Mouse (Mus musculus) heart, postnatal 25 days (tissue): ENCODE data around the gene Nek4. TPM values are rescaled to one million over a fixed set of nuclear protein-coding genes. Genes with fewer than 3 reads are reported as not detected.

ENCODE experiments used
- DNase-seq: peaks from one replicate; pipeline ENCODE4 v3.0.0; 2022; ENCODE audit warnings: low spot score
- intact Hi-C: fragments of 180-260 bp; cut with DNase I; formaldehyde crosslinking; loops from one replicate; pipeline ENCODE4 v1.15.1; 2025
- total RNA-seq, 2 experiments: library from RNA; stranded (reverse); gene quantifications; 2 replicates each; pipeline ENCODE4 v1.2.3; 2021

Nek4 gene
- total RNA-seq, 2 experiments from 2014 or later = 4.0 to 5.3 TPM

- intact Hi-C loops = no loop called here
- no peak for DNase-seq
Measured at GRCm38 (mm10) chr14:30958517-30958916, 7.3 kb downstream of the Nek4 start.

- intact Hi-C loops = no loop called here
- DNase-seq = no peak
Measured at GRCm38 (mm10) chr14:30959031-30959430, 7.9 kb downstream of the Nek4 start.

- no peak for DNase-seq
- intact Hi-C loops = no loop called here
Measured at GRCm38 (mm10) chr14:30960366-30960765, 9.2 kb downstream of the Nek4 start.

GRCm38 (mm10) chr14:30974204-30974603 is 23.0 kb downstream of the Nek4 start:
- intact Hi-C loops = no loop called here

GRCm38 (mm10) chr14:30976222-30976621 is 25.0 kb downstream of the Nek4 start:
- intact Hi-C loops = no loop called here
- DNase-seq = no peak

More at GRCm38 (mm10) chr14:30974204-30974603, 23.0 kb downstream of the Nek4 start:
- no peak for DNase-seq

DNA sequence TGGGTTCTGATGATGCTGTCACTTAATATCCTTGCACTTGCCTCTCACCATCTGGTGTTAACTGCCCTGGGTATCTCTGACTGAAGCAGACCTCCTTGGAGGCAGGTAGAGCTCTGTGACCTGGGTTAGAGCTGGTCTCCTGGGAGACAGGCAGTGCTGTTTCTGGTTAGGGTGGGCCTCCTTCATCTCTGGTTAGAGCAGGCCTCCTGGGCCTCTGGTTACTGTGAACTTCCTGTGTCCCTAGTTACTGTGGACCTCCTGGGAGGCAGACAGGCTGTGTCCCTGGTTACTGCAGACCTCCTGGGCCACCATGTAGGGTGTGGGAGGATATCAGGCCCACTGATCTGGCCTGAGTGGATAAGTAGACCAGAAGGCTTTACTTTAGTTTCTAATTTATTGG is 45.2 kb downstream of the Nek4 start:
- DNase-seq = no peak
- intact Hi-C loops = no loop called here

GRCm38 (mm10) chr14:31000356-31000755 is 49.2 kb downstream of the Nek4 start:
- intact Hi-C loops = loop anchor here (5.0 kb wide), 1 partner anchor 48 kb away; the partner anchor contains the start of gene Nek4
- DNase-seq = no peak

DNA sequence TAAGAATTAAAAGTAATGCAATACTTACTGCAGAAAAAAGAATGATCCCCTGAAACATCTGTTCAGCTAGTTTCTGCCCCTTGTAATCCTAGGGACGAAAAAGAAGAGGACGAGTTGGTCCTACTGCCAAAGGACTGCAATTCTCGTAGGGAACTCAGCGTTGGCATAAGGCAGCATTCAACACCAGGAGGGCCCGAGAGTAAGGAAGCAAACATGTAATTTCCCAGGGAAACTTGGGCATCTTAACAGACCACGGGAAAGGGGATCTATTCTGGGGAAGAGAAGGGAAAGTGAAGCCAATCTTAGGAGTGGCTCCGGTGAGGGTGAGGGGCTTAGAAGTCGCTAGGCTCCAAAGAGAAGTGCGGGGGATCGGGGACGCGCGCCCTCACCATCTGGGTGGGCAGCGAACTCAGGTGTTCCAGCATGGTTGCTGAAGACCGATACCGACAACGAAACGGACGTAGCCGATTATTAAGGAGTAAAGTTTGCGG is 49.7 kb downstream of the Nek4 start:
- no peak for DNase-seq
- intact Hi-C loops = loop anchor here (5.0 kb wide), 1 partner anchor 49 kb away; the partner anchor contains the start of gene Nek4

DNA sequence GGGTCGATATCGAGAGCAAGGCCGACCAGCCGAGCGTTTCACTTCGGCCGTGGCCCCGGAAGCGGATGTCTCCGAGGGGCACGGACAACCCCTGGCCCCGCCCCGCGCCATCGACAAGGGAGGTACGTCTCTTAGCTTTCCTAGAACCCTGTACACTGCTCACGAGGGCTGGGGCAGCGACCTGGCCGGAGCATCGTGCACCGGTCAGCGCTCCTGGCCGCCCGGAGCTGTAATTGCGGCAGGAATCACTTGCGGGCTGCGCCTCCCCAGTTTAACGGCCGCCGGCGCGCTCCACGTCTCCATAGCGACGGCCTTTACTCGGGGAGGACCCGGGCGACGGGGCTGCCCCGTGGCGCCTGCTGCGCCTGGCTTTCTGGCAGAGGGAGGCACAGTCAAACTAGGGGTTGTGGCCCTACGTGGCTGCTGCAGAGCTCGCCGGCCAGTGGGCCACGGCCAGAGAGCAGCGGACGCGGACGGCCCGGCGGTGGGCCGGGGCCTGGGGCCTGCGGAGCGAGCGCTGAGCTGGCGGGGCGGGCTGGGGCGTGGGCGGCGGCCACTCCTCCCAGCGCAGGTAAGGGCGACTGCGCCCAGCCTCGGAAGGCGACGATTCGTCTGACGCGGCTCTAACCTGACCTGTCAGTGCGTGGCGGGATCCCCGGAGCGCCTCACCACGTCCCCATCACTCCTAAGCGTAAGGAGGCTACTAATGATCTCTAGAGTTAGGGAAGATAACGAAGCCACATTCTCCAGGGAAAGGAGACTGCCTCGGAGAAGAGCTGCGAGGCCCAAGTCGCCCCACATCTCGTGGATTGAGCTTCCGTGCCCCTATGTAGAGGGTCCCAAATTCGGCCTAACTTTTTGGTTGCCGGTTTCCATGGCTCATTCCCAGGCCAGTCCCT is 50.4 kb downstream of the Nek4 start, which contains the start of the genes Glt8d1 and Spcs1:
Glt8d1 (plus strand) TSS at position 94 of the 899 bp plus-strand sequence.
Spcs1 (minus strand) TSS at position 366 of the 899 bp plus-strand sequence.
- DNase-seq = peak; percentile 75
- intact Hi-C loops = loop anchor here (2.0 to 5.0 kb wide), 2 partner anchors 15 to 49 kb away; partner anchors contain the start of gene Nek4

DNA sequence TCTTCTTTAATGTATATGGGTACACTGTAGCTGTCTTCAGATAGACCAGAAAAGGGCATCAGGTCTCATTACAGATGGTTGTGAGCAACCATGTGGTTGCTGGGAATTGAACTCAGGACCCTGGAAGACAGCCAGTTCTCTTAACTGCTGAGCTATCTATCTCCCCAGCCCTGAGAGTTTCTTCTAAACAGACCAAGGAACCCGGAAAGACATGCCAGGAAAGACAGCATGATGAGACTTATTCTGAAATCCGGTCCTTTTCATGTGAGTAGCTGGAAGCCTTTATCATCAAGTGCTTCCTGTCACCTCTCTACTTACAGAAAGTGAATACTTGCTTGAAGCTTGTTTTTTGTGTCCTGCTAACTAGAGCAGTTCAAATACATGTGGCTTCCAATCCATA is 53.4 kb downstream of the Nek4 start:
- no peak for DNase-seq
- intact Hi-C loops = loop anchor here (5.0 kb wide), 1 partner anchor 52 kb away; the partner anchor contains the start of gene Nek4

DNA sequence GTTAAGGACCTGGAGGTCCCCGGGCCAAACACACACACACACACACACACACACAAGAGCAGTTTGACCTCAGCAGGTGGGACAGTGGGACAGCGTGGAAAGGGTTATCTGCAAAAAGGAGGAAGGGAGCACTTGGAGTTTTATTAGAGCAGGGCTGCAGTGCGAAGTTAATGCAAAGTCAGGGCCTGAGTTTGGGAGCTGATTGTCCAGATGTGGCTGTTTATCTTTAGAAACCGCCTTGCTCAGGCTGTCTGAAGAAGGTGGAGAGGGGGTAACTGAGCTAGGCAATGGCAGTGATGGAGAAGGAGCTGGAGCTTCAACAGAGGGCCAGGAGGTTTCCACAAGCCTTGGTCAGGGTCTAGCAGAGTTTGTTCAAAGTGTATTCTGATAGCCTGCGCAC is 55.6 kb downstream of the Nek4 start:
- intact Hi-C loops = no loop called here
- no peak for DNase-seq

- intact Hi-C loops = no loop called here
- no peak for DNase-seq
Measured at GRCm38 (mm10) chr14:31011588-31011987, 60.4 kb downstream of the Nek4 start.

DNA sequence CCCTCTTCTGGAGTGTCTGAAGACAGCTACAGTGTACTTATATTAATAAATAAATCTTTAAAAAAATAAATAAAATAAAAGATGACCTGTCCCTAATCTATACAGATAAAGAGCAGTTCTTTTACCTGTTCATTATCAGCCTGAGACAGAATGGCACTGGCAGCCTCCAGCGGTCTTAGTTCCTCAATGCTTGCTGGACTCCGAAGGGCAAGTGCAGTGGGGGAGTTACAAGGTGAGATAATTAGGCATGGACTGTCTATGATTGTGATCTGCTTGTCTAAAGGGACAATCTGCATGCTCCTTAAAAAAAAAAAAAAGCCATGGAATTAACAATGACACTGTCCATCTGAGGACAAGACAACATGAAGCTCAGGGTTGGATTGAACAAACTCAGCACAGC is 62.8 kb downstream of the Nek4 start:
- intact Hi-C loops = no loop called here
- DNase-seq = no peak

GRCm38 (mm10) chr14:31016063-31016462 is 64.9 kb downstream of the Nek4 start:
- DNase-seq = no peak
- intact Hi-C loops = loop anchor here (2.0 kb wide), 1 partner anchor 13 kb away; no protein-coding TSS in a partner anchor

GRCm38 (mm10) chr14:31017854-31018253 is 66.7 kb downstream of the Nek4 start:
- intact Hi-C loops = loop anchor here (2.0 kb wide), 1 partner anchor 15 kb away; no protein-coding TSS in a partner anchor
- no peak for DNase-seq

DNA sequence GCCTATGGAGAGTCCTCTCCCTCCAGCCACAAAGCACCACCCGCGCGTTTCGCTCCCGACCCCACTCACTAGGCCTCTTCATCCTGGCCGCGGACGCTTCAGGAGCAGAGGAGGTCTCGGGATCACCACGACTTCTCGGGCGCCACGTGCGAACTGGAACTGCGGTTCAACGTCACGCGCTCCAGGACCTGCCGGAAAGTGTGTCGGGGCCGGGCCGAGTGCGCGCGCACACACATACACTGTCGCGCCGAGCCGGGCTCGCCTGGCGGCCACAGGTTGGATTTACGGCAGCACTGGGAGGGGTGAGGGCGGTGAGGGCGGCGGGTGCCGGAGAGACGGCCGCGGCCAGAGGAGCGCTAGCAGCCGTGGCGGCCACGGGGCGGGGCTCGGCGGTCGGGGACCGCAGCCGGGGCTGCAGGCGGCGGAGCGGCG is 67.7 kb downstream of the Nek4 start, which contains the start of the genes Pbrm1 and Gnl3:
Pbrm1 (plus strand) TSS at position 279 of the 432 bp plus-strand sequence.
Gnl3 (minus strand) TSS at position 293 of the 432 bp plus-strand sequence.
- intact Hi-C loops = no loop called here
- peak; percentile 96 for DNase-seq

DNA sequence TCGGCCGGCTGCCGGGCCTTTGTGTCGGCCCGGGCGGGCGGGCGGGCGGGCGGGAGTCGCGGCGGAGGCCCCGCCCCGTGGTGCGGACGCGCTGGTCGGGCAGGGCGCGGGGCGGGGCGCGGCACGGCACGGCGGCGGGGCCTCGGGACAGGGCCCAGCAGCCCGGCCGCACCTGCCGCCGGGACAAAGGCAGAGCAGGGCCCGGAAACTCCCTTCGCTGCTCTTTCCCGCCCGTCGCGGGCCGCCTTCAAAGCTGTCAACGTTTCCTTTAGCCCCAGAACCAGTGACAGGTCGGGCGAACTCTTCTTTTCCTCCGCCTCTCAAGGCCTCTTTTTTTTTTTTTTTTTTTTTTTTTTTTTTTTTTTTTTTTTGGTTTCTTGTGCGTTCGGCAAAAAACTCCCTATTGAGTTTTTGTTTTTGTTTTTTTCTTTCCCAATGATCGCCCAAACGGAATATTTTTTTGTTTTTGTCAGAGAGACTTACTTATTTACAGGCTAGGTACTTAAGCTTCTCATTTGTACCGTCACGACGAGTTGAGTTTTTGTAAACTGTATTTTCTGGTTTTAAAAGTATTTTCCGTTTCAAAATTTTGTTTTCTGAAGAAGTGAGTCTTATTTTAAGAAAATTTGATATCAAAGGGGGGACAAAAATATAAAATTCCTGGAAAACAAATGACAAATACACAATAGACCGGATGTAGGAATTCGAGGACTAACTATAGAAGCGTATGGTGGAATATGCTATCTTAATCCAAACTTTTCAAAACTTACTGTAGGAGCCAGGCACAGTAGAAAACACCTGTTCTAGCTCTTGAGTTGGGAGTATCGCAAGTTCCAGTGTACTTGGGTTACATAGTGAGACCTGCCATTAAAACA is 68.4 kb downstream of the Nek4 start:
- DNase-seq = peak; percentile 58
- intact Hi-C loops = loop anchor here (5.0 kb wide), 1 partner anchor 183 kb away; no protein-coding TSS in a partner anchor

GRCm38 (mm10) chr14:31022579-31022978 is 71.4 kb downstream of the Nek4 start:
- intact Hi-C loops = loop anchor here (5.0 kb wide), 1 partner anchor 180 kb away; no protein-coding TSS in a partner anchor

GRCm38 (mm10) chr14:31025785-31026184 is 74.6 kb downstream of the Nek4 start:
- DNase-seq = no peak
- intact Hi-C loops = no loop called here

More at GRCm38 (mm10) chr14:31022579-31022978, 71.4 kb downstream of the Nek4 start:
- no peak for DNase-seq
